Mouse (Mus musculus): ENCODE results near the gene Ubash3a. TPM values are rescaled to one million over a fixed set of nuclear protein-coding genes. Genes with fewer than 3 reads are reported as not detected.

Ubash3a gene
- polyA plus RNA-seq, 1 experiment from 2014 or later = 0.42 TPM

Other genes with a start within 250 kb of the Ubash3a start
- gene Abcg1, start 150.2 kb upstream of the Ubash3a start, polyA plus RNA-seq (2014; fragmentation: Nextera tagmentation; extraction: Ambion mirVana) = 8.5 and 9.7 TPM in 2 replicates
- 0.53 TPM in 1 of 2 replicates, not detected in the other for gene Tff3, start 78.2 kb upstream of the Ubash3a start, polyA plus RNA-seq (2014; fragmentation: Nextera tagmentation; extraction: Ambion mirVana)
- gene Tff2, start 63.6 kb upstream of the Ubash3a start, polyA plus RNA-seq (2014; fragmentation: Nextera tagmentation; extraction: Ambion mirVana) = not detected in 2 replicates
- gene Tff1, start 42.6 kb upstream of the Ubash3a start, polyA plus RNA-seq (2014; fragmentation: Nextera tagmentation; extraction: Ambion mirVana) = not detected in 2 replicates
- not detected in 2 replicates for gene Tmprss3, start 8.9 kb upstream of the Ubash3a start, polyA plus RNA-seq (2014; fragmentation: Nextera tagmentation; extraction: Ambion mirVana)
- gene Rsph1, start 69.5 kb downstream of the Ubash3a start, polyA plus RNA-seq (2014; fragmentation: Nextera tagmentation; extraction: Ambion mirVana) = 0.95 and 1.7 TPM in 2 replicates
- 11.2 and 13.9 TPM in 2 replicates for gene Slc37a1, start 78.9 kb downstream of the Ubash3a start, polyA plus RNA-seq (2014; fragmentation: Nextera tagmentation; extraction: Ambion mirVana)
- 34.5 and 35.5 TPM in 2 replicates for gene Pde9a, start 178.3 kb downstream of the Ubash3a start, polyA plus RNA-seq (2014; fragmentation: Nextera tagmentation; extraction: Ambion mirVana)